Mouse (Mus musculus): Measurements from ENCODE around the gene Gbp10.
"Not testable (repeated sequence)": the region's sequence is repeated elsewhere in the genome, so short reads cannot be mapped to it uniquely, and the experiment has no call there.

DNA sequence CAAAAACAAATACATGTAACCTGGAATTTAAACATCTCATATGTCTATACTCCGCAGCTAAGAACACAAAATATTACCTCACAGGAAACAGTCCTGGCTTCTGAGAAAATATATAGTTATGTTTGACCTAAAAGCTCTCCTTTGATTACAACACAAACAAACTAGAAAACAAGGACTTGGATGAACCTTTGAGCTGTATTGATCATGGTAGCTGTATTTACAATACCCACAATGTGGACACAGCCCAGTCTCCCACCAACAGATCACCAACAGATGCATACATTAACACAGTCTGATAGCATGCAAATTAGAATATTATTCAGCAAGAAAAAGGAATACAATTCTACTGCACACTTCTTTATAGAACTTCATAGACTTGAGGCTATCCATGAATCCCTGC lies 931 bp downstream of the Gbp10 start:
- not testable (repeated sequence) for TF ChIP-seq CTCF (conservative IDR thresholded peaks at IDR 0.05; ENCODE audit: low read length); NANOG (IDR thresholded peaks at IDR 0.05; ENCODE audit: borderline replicate concordance, low read length); POU5F1 (IDR thresholded peaks at IDR 0.05; ENCODE audit: borderline replicate concordance, low read length)

Measured in E14TG2a.4 (cell line).